Mouse (Mus musculus) thymus, postnatal 0 days (tissue): Measurements from ENCODE around the gene Rab39. TPM values are rescaled to one million over a fixed set of nuclear protein-coding genes. Genes with fewer than 3 reads are reported as not detected.

ENCODE experiments used
- polyA plus RNA-seq: library from polyadenylated mRNA; unstranded; fragments of >200 nt; fragmentation: Nextera tagmentation; extraction: Ambion mirVana; gene quantifications from 2 replicates; pipeline ENCODE4 v1.2.1, GENCODE M21; 2015

The Rab39 gene
- polyA plus RNA-seq, 1 experiment from 2014 or later: 0.42 TPM

Other genes starting within 250 kb of the Rab39 start
- 11.0 and 13.5 TPM in 2 replicates for gene Atm, start 169.5 kb downstream of the Rab39 start, polyA plus RNA-seq
- 13.3 and 13.5 TPM in 2 replicates for gene Npat, start 169.2 kb downstream of the Rab39 start, polyA plus RNA-seq
- 88.6 and 99.1 TPM in 2 replicates for gene Acat1, start 95.8 kb downstream of the Rab39 start, polyA plus RNA-seq
- 30.3 and 34.5 TPM in 2 replicates for gene Cul5, start 36.2 kb downstream of the Rab39 start, polyA plus RNA-seq
- gene Slc35f2, start 65.3 kb upstream of the Rab39 start, polyA plus RNA-seq: 8.8 and 9.4 TPM in 2 replicates
- 2.5 and 3.5 TPM in 2 replicates for gene Sln, start 143.9 kb upstream of the Rab39 start, polyA plus RNA-seq